Mouse (Mus musculus): ENCODE data around the gene Gm7029. TPM values are rescaled to one million over a fixed set of nuclear protein-coding genes. Genes with fewer than 3 reads are reported as not detected.

Gm7029 gene
- polyA plus RNA-seq, 1 experiment from 2014 or later: not detected

- Histone ChIP-seq H3K4me3 (ENCODE audit: low read length) (peak within 1 kb of the TSS; percentile 60), H3K27me3 (replicated peaks; ENCODE audit: control insufficient read depth, insufficient read depth, low read length) (0 out of 2 replicates have a peak, but pooled peaks cover 3% of the 10 kb centered on the region), H3K9ac (ENCODE audit: low read depth, low read length) (peak within 1 kb of the TSS; percentile 75), H3K4me1 (ENCODE audit: control insufficient read depth, insufficient read depth, low read depth, low read length) (peaks cover 30% of the 10 kb centered on the region), H3K4me2 (ENCODE audit: low read length) (peak within 1 kb of the TSS; percentile 57), H3K36me3 (ENCODE audit: control insufficient read depth, insufficient read depth, low read length) (peaks cover 21% of the 10 kb centered on the region), H3K27ac (ENCODE audit: low read depth, low read length) (peak within 1 kb of the TSS; percentile 87), H3K9me3 (ENCODE audit: control insufficient read depth, low read length) (no peaks in the 10 kb centered on the region)
- WGBS: under 1% methylated on average over 31 of the region's 34 CpGs
- peak; percentile 92 for ATAC-seq
These were observed 42.1 kb downstream of the Gm7029 start, which contains the start of the genes Tapbp and Zbtb22 for GRCm38 (mm10) chr17:33915671-33916250. Gene Tapbp, plus strand, starts transcription at chr17:33915899. Gene Zbtb22, plus strand, starts transcription at chr17:33915904.

GRCm38 (mm10) chr17:33916294-33916693, 42.7 kb downstream of the Gm7029 start:
- under 1% methylated on average over 20 of the region's 20 CpGs for WGBS
- Histone ChIP-seq H3K4me3 (ENCODE audit: low read length) (peak overlapping the region; percentile 60), H3K9me3 (ENCODE audit: control insufficient read depth, low read length) (no peaks in the 10 kb centered on the region), H3K27me3 (replicated peaks; ENCODE audit: control insufficient read depth, insufficient read depth, low read length) (0 out of 2 replicates have a peak, but pooled peaks cover 3% of the 10 kb centered on the region), H3K4me1 (ENCODE audit: control insufficient read depth, insufficient read depth, low read depth, low read length) (peaks cover 30% of the 10 kb centered on the region), H3K4me2 (ENCODE audit: low read length) (peak overlapping the region; percentile 57), H3K27ac (ENCODE audit: low read depth, low read length) (peak overlapping the region; percentile 87), H3K36me3 (ENCODE audit: control insufficient read depth, insufficient read depth, low read length) (peaks cover 21% of the 10 kb centered on the region), H3K9ac (ENCODE audit: low read depth, low read length) (peak overlapping the region; percentile 75)
- peak; percentile 2 for ATAC-seq

GRCm38 (mm10) chr17:33916847-33917655, 43.4 kb downstream of the Gm7029 start:
- no peak for ATAC-seq
- 0 out of 2 replicates have a peak, but pooled peaks cover 3% of the 10 kb centered on the region for H3K27me3 ChIP-seq (replicated peaks; ENCODE audit: control insufficient read depth, insufficient read depth, low read length)
- peaks cover 30% of the 10 kb centered on the region for H3K4me1 ChIP-seq (ENCODE audit: control insufficient read depth, insufficient read depth, low read depth, low read length)
- H3K36me3 ChIP-seq (ENCODE audit: control insufficient read depth, insufficient read depth, low read length): peaks cover 19% of the 10 kb centered on the region
- H3K27ac ChIP-seq (ENCODE audit: low read depth, low read length): no peak overlapping the region
- 70% methylated on average over 31 of the region's 31 CpGs for WGBS
- H3K9me3 ChIP-seq (ENCODE audit: control insufficient read depth, low read length): no peaks in the 10 kb centered on the region
- H3K4me2 ChIP-seq (ENCODE audit: low read length): peak overlapping the region; percentile 57
- H3K4me3 ChIP-seq (ENCODE audit: low read length): peak overlapping the region; percentile 60
- peak overlapping the region; percentile 75 for H3K9ac ChIP-seq (ENCODE audit: low read depth, low read length)

GRCm38 (mm10) chr17:33917656-33918292, 44.1 kb downstream of the Gm7029 start:
- no peak overlapping the region for H3K9ac ChIP-seq (ENCODE audit: low read depth, low read length)
- 81% methylated on average over 18 of the region's 18 CpGs for WGBS
- H3K27ac ChIP-seq (ENCODE audit: low read depth, low read length): no peak overlapping the region
- peaks cover 13% of the 10 kb centered on the region for H3K36me3 ChIP-seq (ENCODE audit: control insufficient read depth, insufficient read depth, low read length)
- peaks cover 30% of the 10 kb centered on the region for H3K4me1 ChIP-seq (ENCODE audit: control insufficient read depth, insufficient read depth, low read depth, low read length)
- H3K27me3 ChIP-seq (replicated peaks; ENCODE audit: control insufficient read depth, insufficient read depth, low read length): 0 out of 2 replicates have a peak, but pooled peaks cover 3% of the 10 kb centered on the region
- no peak overlapping the region for H3K4me2 ChIP-seq (ENCODE audit: low read length)
- no peak for ATAC-seq
- no peaks in the 10 kb centered on the region for H3K9me3 ChIP-seq (ENCODE audit: control insufficient read depth, low read length)
- H3K4me3 ChIP-seq (ENCODE audit: low read length): no peak overlapping the region

- Histone ChIP-seq H3K27ac (ENCODE audit: low read depth, low read length) (no peak overlapping the region), H3K27me3 (replicated peaks; ENCODE audit: control insufficient read depth, insufficient read depth, low read length) (0 out of 2 replicates have a peak, but pooled peaks cover 3% of the 10 kb centered on the region), H3K9ac (ENCODE audit: low read depth, low read length) (peak overlapping the region; percentile 63; the same call in 1 of the 2 replicates), H3K4me1 (ENCODE audit: control insufficient read depth, insufficient read depth, low read depth, low read length) (peaks cover 30% of the 10 kb centered on the region), H3K36me3 (ENCODE audit: control insufficient read depth, insufficient read depth, low read length) (peaks cover 9% of the 10 kb centered on the region), H3K9me3 (ENCODE audit: control insufficient read depth, low read length) (no peaks in the 10 kb centered on the region), H3K4me2 (ENCODE audit: low read length) (peak overlapping the region; percentile 78), H3K4me3 (ENCODE audit: low read length) (peak overlapping the region; percentile 49)
- ATAC-seq: no peak
- WGBS: 59% methylated on average over 37 of the region's 37 CpGs
These were observed 44.9 kb downstream of the Gm7029 start for GRCm38 (mm10) chr17:33918293-33919203.

GRCm38 (mm10) chr17:33919351-33920281, 46.0 kb downstream of the Gm7029 start:
- WGBS: 2% methylated on average over 51 of the region's 52 CpGs
- H3K9ac ChIP-seq (ENCODE audit: low read depth, low read length): peak overlapping the region; percentile 63
- peaks cover 30% of the 10 kb centered on the region for H3K4me1 ChIP-seq (ENCODE audit: control insufficient read depth, insufficient read depth, low read depth, low read length)

GRCm38 (mm10) chr17:33920282-33921097, 46.9 kb downstream of the Gm7029 start:
- peak overlapping the region; percentile 49 for H3K4me3 ChIP-seq (ENCODE audit: low read length)
- H3K36me3 ChIP-seq (ENCODE audit: control insufficient read depth, insufficient read depth, low read length): no peaks in the 10 kb centered on the region
- H3K27ac ChIP-seq (ENCODE audit: low read depth, low read length): peak overlapping the region; percentile 60
- ATAC-seq: no peak
- WGBS: under 1% methylated on average over 36 of the region's 36 CpGs
- H3K4me1 ChIP-seq (ENCODE audit: control insufficient read depth, insufficient read depth, low read depth, low read length): peaks cover 24% of the 10 kb centered on the region
- peak overlapping the region; percentile 78 for H3K4me2 ChIP-seq (ENCODE audit: low read length)
- 0 out of 2 replicates have a peak, but pooled peaks cover 3% of the 10 kb centered on the region for H3K27me3 ChIP-seq (replicated peaks; ENCODE audit: control insufficient read depth, insufficient read depth, low read length)
- H3K9ac ChIP-seq (ENCODE audit: low read depth, low read length): peak overlapping the region; percentile 63
- H3K9me3 ChIP-seq (ENCODE audit: control insufficient read depth, low read length): no peaks in the 10 kb centered on the region

More at GRCm38 (mm10) chr17:33919351-33920281, 46.0 kb downstream of the Gm7029 start:
- H3K4me2 ChIP-seq (ENCODE audit: low read length): peak overlapping the region; percentile 78
- H3K9me3 ChIP-seq (ENCODE audit: control insufficient read depth, low read length): no peaks in the 10 kb centered on the region
- no peaks in the 10 kb centered on the region for H3K36me3 ChIP-seq (ENCODE audit: control insufficient read depth, insufficient read depth, low read length)
- no peak for ATAC-seq
- peak overlapping the region; percentile 49 for H3K4me3 ChIP-seq (ENCODE audit: low read length)
- H3K27ac ChIP-seq (ENCODE audit: low read depth, low read length): peak overlapping the region; percentile 60
- H3K27me3 ChIP-seq (replicated peaks; ENCODE audit: control insufficient read depth, insufficient read depth, low read length): 0 out of 2 replicates have a peak, but pooled peaks cover 3% of the 10 kb centered on the region
